Mouse (Mus musculus) cerebellum, adult 11-12 months (tissue): Measurements from ENCODE around the gene Sephs2.

Experiments used
- DNase-seq: peaks from one replicate; pipeline ENCODE4 v3.0.0; 2022

Sephs2 gene

DNA sequence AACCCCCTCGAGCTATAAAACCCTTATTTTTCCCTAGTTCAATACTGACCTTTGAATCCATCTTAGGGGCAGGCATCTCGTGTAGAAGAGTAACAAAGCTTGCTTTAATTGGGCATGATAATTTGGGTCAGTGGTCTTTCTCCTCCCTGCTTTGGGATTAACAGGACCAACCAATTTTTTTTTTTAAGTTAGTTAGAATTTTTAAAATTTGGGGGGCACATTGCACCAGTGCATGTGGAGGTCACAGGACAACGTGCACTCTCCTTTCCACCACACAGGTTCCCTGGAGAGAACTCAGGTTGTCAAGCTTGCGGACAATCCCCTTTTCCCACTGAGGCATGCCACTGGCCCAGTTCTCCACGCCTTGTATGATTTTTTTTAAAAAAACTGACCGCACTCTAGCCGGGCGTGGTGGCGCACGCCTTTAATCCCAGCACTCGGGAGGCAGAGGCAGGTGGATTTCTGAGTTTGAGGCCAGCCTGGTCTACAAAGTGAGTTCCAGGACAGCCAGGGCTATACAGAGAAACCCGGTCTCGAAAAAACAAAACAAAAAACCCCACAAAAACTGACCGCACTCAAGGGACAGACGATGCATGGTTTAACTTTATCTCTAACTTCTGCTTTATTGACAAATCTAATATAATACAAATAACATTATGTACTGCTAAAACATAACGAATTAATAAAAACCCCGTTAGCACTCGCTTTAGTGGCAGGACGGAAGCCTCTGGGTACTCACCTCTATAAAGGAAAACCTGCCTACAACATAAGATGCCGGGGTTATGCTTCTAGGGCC lies 41.8 kb downstream of the Sephs2 start:
- peak; percentile 21 for DNase-seq

DNA sequence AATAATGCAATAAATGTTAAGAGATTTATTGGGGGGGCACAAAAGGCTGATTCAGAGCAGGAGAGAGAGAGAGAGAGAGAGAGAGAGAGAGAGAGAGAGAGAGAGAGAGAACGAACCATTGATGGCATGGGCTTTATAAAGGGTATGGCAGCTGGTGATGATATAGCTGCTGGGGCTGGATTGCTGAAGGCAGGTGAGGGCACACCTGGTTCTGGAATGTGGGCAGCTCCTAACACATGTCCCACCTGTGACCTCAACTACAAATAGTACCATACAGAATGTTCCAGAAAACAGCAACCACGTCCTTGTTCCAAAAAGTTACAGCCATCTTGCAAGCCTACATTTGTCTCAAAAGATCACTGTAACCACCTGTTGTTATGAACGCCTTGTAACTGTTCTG lies 42.5 kb downstream of the Sephs2 start:
- no peak for DNase-seq

- peak; percentile 67 for DNase-seq
These were observed 45.1 kb downstream of the Sephs2 start for GRCm38 (mm10) chr7:127228615-127229303.

- DNase-seq, result no peak
These were observed 48.5 kb downstream of the Sephs2 start for GRCm38 (mm10) chr7:127225147-127225995.

- no peak for DNase-seq
These were observed 49.2 kb downstream of the Sephs2 start for GRCm38 (mm10) chr7:127224616-127225015.

GRCm38 (mm10) chr7:127223515-127224478 lies 50.1 kb downstream of the Sephs2 start:
- no peak for DNase-seq

- no peak for DNase-seq
These were observed 50.7 kb downstream of the Sephs2 start for GRCm38 (mm10) chr7:127223106-127223505.
